Comparison of ENCODE assay signal across 23 mouse cellular contexts in the genomic region with DNA sequence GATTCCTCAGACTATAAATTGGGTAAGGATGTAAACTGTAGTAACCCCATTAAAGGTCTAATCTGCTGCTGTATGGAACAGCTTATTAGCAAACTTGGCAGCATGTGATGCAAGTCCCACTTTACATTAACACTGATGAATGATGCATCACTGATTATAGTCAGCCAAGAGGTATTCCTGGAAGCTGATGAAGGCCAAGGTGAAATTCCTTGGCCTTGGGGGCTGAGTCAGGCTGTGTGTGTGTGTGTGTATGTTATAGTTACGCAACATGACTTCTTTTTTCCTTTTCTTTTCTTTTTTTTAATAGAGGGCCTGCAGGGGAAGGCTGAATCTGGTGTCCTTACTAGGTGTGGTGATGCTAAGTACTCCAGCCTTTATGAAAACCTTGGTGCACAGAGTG. TPM values are rescaled to one million over a fixed set of nuclear protein-coding genes. Genes with fewer than 3 reads are reported as not detected.
DNase-seq lines count a peak whose midpoint lies in the region; ATAC-seq lines count a peak whose summit lies in the region.
"Had no signal": no experiment of that assay in that cellular context is flagged by ENCODE, and none has a peak within 500 bp of the region (broad histone marks: within the 10 kb centered on the region; RNA-seq: fewer than 3 reads in every experiment).

No protein-coding gene starts in this region.

- DNase-seq in heart, adult 11 months: peak; percentile 29
- DNase-seq in heart, adult 9 months (ENCODE audit: low spot score in 2 of 2): no peak
- DNase-seq in adrenal gland, adult 8-10 months: peak; percentile 49
- DNase-seq in adrenal gland, postnatal 25 days: peak; percentile 9
- no peak for DNase-seq in thymus, postnatal 4 days
- no peak for DNase-seq in urinary bladder, postnatal 14 days (ENCODE audit: low spot score)
- DNase-seq: cerebellum, adult 11-12 months; cerebellum, adult 9-10 months; cerebellum, postnatal 14 days; gastrocnemius, adult 2 months; gastrocnemius, postnatal 14 days; heart, adult 18-20 months; heart, postnatal 14 days; heart, postnatal 4 days; kidney, adult 18-20 months had no signal

- no peak for ATAC-seq in cerebellum, adult (ENCODE audit: insufficient number of reproducible peaks, low FRiP score, low TSS enrichment)
- ATAC-seq: activated CD4-positive, CD25-positive, alpha-beta regulatory T cell, adult 4 months; CD4-positive, CD25-positive, alpha-beta regulatory T cell, adult 4 months; forebrain, embryonic 13.5 days; forebrain, embryonic 16.5 days; hindbrain, postnatal 0 days; inflammation-experienced regulatory T-cells, adult 6 months; intestine, embryonic 16.5 days had no signal

RNA-seq across cellular contexts. Expression of a gene that starts 23.2 kb away (rescaled TPM):
- total RNA-seq in adrenal gland, adult 8-10 months (2022): 10 to 100 TPM in 3 of 4 experiments, 1 to 10 TPM in 1; 9.1 to 23.4 (median 15.1) TPM
- 12.8 and 13.4 TPM in 2 replicates for total RNA-seq in adrenal gland, postnatal 25 days (2021)

Comparison
In these comparisons a context has a peak if more than half of its experiments do, and no peak if none do; other contexts are left out.
1. DNase-seq: peak in heart, adult 11 months (single experiment), adrenal gland, adult 8-10 months (single experiment) and adrenal gland, postnatal 25 days (single experiment); none in heart, adult 9 months (0 of 2), thymus, postnatal 4 days (single experiment) and urinary bladder, postnatal 14 days (single experiment).